Mouse (Mus musculus) heart, adult 11 months (tissue): ENCODE data around the gene Acads.
"Not testable (repeated sequence)": the region's sequence is repeated elsewhere in the genome, so short reads cannot be mapped to it uniquely, and the experiment has no call there.

Experiments
- DNase-seq: peaks from one replicate; pipeline ENCODE4 v3.0.0; 2022

Gene Acads

GRCm38 (mm10) chr5:115117467-115117866 is 1.7 kb downstream of the Acads start:
- no peak for DNase-seq

- DNase-seq = no peak
Observed at GRCm38 (mm10) chr5:115116426-115116825, 2.7 kb downstream of the Acads start.

GRCm38 (mm10) chr5:115114501-115114900 is 4.6 kb downstream of the Acads start:
- DNase-seq = no peak

GRCm38 (mm10) chr5:115113244-115113643 is 5.9 kb downstream of the Acads start:
- peak; percentile 80 for DNase-seq

GRCm38 (mm10) chr5:115111156-115111555 is 8.0 kb downstream of the Acads start:
- DNase-seq = no peak

GRCm38 (mm10) chr5:115103253-115103652 is 15.9 kb downstream of the Acads start:
- DNase-seq = not testable (repeated sequence)

- DNase-seq = peak; percentile 89
Observed at GRCm38 (mm10) chr5:115102231-115102630, 16.9 kb downstream of the Acads start.

GRCm38 (mm10) chr5:115100473-115100872 is 18.7 kb downstream of the Acads start:
- peak; percentile 86 for DNase-seq

GRCm38 (mm10) chr5:115099991-115100390 is 19.2 kb downstream of the Acads start:
- no peak for DNase-seq

GRCm38 (mm10) chr5:115099530-115099929 is 19.6 kb downstream of the Acads start:
- no peak for DNase-seq

- DNase-seq = no peak
Observed at GRCm38 (mm10) chr5:115098195-115098594, 21.0 kb downstream of the Acads start, which contains the start of gene Gm10401. Gene Gm10401 (minus strand): TSS chr5:115098295.

GRCm38 (mm10) chr5:115091776-115092175 is 27.4 kb downstream of the Acads start:
- no peak for DNase-seq

- no peak for DNase-seq
Observed at GRCm38 (mm10) chr5:115091015-115091414, 28.1 kb downstream of the Acads start.

- DNase-seq = no peak
Observed at GRCm38 (mm10) chr5:115089592-115090268, 29.4 kb downstream of the Acads start.

GRCm38 (mm10) chr5:115085675-115086074 is 33.5 kb downstream of the Acads start:
- DNase-seq = no peak

- no peak for DNase-seq
Observed at GRCm38 (mm10) chr5:115083492-115083891, 35.7 kb downstream of the Acads start.

- no peak for DNase-seq
Observed at GRCm38 (mm10) chr5:115081636-115082035, 37.5 kb downstream of the Acads start.

GRCm38 (mm10) chr5:115076144-115076901 is 42.8 kb downstream of the Acads start:
- DNase-seq = no peak

- DNase-seq = no peak
Observed at GRCm38 (mm10) chr5:115074749-115075148, 44.4 kb downstream of the Acads start.

GRCm38 (mm10) chr5:115073306-115073705 is 45.8 kb downstream of the Acads start:
- not testable (repeated sequence) for DNase-seq

GRCm38 (mm10) chr5:115072143-115072542 is 47.0 kb downstream of the Acads start:
- peak; percentile 94 for DNase-seq

GRCm38 (mm10) chr5:115071096-115071901 is 47.8 kb downstream of the Acads start:
- no peak for DNase-seq

- DNase-seq = no peak
Observed at GRCm38 (mm10) chr5:115070457-115070856, 48.7 kb downstream of the Acads start.
